Mouse (Mus musculus) macrophage (primary cell): Measurements from ENCODE around the gene Acot1. TPM values are rescaled to one million over a fixed set of nuclear protein-coding genes. Genes with fewer than 3 reads are reported as not detected.
"Not testable (repeated sequence)": the region's sequence is repeated elsewhere in the genome, so short reads cannot be mapped to it uniquely, and the experiment has no call there.

Source experiments
- H3K27ac ChIP-seq: fragments of 350-480 bp; formaldehyde crosslinking; 2 replicates; pipeline ENCODE4 v1.9.0; 2021
- H3K36me3 ChIP-seq: fragments of 350-480 bp; formaldehyde crosslinking; 2 replicates; pipeline ENCODE4 v1.9.0; 2021; ENCODE audit errors: inconsistent target
- H3K4me3 ChIP-seq: fragments of 350-480 bp; formaldehyde crosslinking; 2 replicates; pipeline ENCODE4 v1.9.0; 2021; ENCODE audit errors: inconsistent target
- H3K79me2 ChIP-seq: fragments of 350-480 bp; formaldehyde crosslinking; 2 replicates; pipeline ENCODE4 v1.9.0; 2021; ENCODE audit errors: inconsistent target
- WGBS: methylation state at CpG from one replicate; pipeline ENCODE4 v1.1.7; 2026; ENCODE audit warnings: inconsistent platforms; ENCODE audit not compliant: missing documents; 5-methylcytosine and 5-hydroxymethylcytosine counted together
- polyA plus RNA-seq: library from polyadenylated mRNA; stranded (reverse); fragments of 250-400 nt; gene quantifications from 3 replicates; pipeline ENCODE4 v1.2.4, GENCODE M21; 2018; ENCODE audit warnings: inconsistent platforms

Acot1 gene
- polyA plus RNA-seq, 1 experiment from 2014 or later = 4.4 TPM

DNA sequence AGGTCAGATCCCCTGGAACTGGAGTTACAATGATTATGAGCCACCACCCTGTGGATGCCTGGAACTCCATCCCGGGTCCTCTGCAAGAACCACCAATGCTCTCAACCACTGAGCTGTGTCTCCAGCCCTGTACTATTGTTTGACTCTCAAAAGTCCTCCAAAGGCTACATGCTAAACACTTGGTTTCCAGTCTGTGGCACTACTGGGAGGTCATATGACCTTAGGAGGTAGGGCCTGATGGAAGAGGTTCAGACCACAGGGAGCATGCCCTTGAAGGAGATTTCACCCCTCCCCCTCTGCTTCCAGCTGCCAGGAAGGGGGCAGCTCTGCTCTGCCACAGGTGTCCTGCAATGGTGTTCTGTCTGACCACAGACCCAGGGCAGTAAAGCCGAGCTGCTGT lies 24.0 kb downstream of the Acot1 start:
- H3K36me3 ChIP-seq, H3K27ac ChIP-seq, H3K4me3 ChIP-seq, H3K79me2 ChIP-seq: not testable (repeated sequence)
- WGBS = 81% methylated on average over 2 of the region's 2 CpGs

- Histone ChIP-seq H3K4me3 (no peak overlapping the region), H3K36me3 (no peaks in the 10 kb centered on the region), H3K27ac (no peak overlapping the region), H3K79me2 (no peaks in the 10 kb centered on the region)
- whole genome bisulfite sequencing = 19% methylated on average over 4 of the region's 4 CpGs
Measured at GRCm38 (mm10) chr12:84034108-84034507, 24.8 kb downstream of the Acot1 start.

DNA sequence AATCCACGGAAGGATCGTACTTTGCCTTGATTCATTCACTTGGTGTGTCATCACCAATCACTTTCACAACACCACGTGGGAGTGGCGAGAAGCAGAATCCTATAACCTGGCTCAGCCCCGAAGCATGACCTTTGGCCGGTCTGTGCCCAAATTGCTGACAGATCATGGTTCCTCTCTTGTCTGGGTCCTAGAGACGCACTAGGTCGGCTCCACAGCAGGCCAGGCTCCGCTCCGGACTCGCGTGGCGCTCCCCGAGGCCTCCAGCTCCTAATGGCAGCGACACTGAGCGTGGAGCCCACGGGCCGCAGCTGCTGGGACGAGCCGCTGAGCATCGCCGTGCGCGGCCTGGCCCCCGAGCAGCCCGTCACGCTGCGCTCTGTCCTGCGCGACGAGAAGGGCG lies 29.0 kb downstream of the Acot1 start, which contains the start of gene Acot4:
Gene Acot4, plus strand, starts transcription at position 139 of the 400 bp plus-strand sequence.
- WGBS = 9% methylated on average over 21 of the region's 32 CpGs
- peak within 1 kb of the TSS; percentile 0; the same call in 1 of the 2 replicates for H3K4me3 ChIP-seq
- not testable (repeated sequence) for H3K79me2 ChIP-seq, H3K36me3 ChIP-seq, H3K27ac ChIP-seq

DNA sequence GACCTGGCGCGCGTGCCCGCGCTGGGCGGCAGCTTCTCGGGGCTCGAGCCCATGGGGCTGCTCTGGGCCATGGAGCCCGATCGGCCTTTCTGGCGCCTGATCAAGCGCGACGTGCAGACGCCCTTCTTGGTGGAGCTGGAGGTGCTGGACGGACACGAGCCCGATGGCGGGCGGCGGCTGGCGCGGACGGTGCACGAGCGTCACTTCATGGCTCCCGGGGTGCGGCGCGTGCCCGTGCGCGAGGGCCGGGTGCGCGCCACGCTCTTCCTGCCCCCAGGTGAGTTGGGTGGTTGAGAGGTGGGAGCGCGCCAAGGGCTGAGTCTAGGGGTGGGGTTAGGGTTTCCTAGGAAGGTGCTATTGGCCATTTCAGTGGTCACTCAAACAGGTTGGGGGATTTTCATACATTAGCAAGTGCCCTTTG lies 29.4 kb downstream of the Acot1 start, which contains the start of gene Gm49366:
Gene Gm49366, plus strand, starts transcription at position 245 of the 421 bp plus-strand sequence.
- not testable (repeated sequence) for H3K36me3 ChIP-seq, H3K79me2 ChIP-seq, H3K27ac ChIP-seq
- H3K4me3 ChIP-seq = peak within 1 kb of the TSS; percentile 0; the same call in 1 of the 2 replicates
- WGBS = 21% methylated on average over 25 of the region's 39 CpGs

- Histone ChIP-seq H3K36me3 (no peaks in the 10 kb centered on the region), H3K4me3 (no peak overlapping the region), H3K79me2 (no peaks in the 10 kb centered on the region), H3K27ac (no peak overlapping the region)
- 94% methylated on average over 5 of the region's 5 CpGs for WGBS
Measured at GRCm38 (mm10) chr12:84042248-84042647, 33.0 kb downstream of the Acot1 start.

- 89% methylated on average over 2 of the region's 2 CpGs for WGBS
- no peak overlapping the region for H3K27ac ChIP-seq
- no peaks in the 10 kb centered on the region for H3K79me2 ChIP-seq
- no peaks in the 10 kb centered on the region for H3K36me3 ChIP-seq
- H3K4me3 ChIP-seq = no peak overlapping the region
Measured at GRCm38 (mm10) chr12:84044045-84044444, 34.8 kb downstream of the Acot1 start.

DNA sequence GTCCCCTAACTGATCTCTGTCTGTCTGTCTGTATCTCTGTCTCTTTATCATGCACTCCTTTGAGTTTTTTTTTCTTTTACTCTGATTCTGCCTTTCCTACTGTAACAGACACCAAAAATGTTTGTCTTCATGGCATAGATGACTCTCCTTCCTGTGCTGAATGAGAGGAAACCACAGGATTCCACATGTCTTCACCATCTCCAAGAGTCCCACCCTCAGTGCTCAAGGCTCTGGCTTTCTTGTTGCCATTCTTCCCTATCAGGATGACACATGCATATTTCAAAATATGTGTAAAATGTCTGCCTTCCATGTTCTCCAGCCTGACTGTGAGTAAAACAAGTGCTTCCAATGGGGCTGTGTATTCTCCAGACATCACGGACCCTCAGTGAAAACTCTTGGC lies 37.6 kb downstream of the Acot1 start:
- H3K4me3 ChIP-seq = no peak overlapping the region
- no peaks in the 10 kb centered on the region for H3K79me2 ChIP-seq
- no peak overlapping the region for H3K27ac ChIP-seq
- no peaks in the 10 kb centered on the region for H3K36me3 ChIP-seq
- WGBS = 92% methylated on average over 1 of the region's 1 CpGs

- H3K36me3 ChIP-seq, H3K4me3 ChIP-seq, H3K27ac ChIP-seq, H3K79me2 ChIP-seq: not testable (repeated sequence)
- 81% methylated on average over 5 of the region's 5 CpGs for WGBS
Measured at GRCm38 (mm10) chr12:84050744-84051143, 41.5 kb downstream of the Acot1 start.

- no peaks in the 10 kb centered on the region for H3K36me3 ChIP-seq
- no peak within 1 kb of the TSS for H3K4me3 ChIP-seq
Measured at GRCm38 (mm10) chr12:84051937-84052474, 42.7 kb downstream of the Acot1 start, which contains the start of gene Acot3. Gene Acot3, plus strand, starts transcription at chr12:84052144.

GRCm38 (mm10) chr12:84052609-84053008 lies 43.3 kb downstream of the Acot1 start:
- no peak overlapping the region for H3K4me3 ChIP-seq
- no peak overlapping the region for H3K27ac ChIP-seq
- 95% methylated on average over 6 of the region's 7 CpGs for WGBS
- no peaks in the 10 kb centered on the region for H3K79me2 ChIP-seq
- H3K36me3 ChIP-seq = no peaks in the 10 kb centered on the region

More at GRCm38 (mm10) chr12:84051937-84052474, 42.7 kb downstream of the Acot1 start, which contains the start of gene Acot3:
- WGBS = 52% methylated on average over 5 of the region's 5 CpGs
- Histone ChIP-seq H3K27ac (no peak within 1 kb of the TSS), H3K79me2 (no peaks in the 10 kb centered on the region)

GRCm38 (mm10) chr12:84053173-84053572 lies 43.9 kb downstream of the Acot1 start:
- 36% methylated on average over 11 of the region's 16 CpGs for WGBS
- no peaks in the 10 kb centered on the region for H3K79me2 ChIP-seq
- H3K27ac ChIP-seq = no peak overlapping the region
- no peak overlapping the region for H3K4me3 ChIP-seq
- H3K36me3 ChIP-seq = no peaks in the 10 kb centered on the region

- no peaks in the 10 kb centered on the region for H3K36me3 ChIP-seq
- H3K27ac ChIP-seq = no peak overlapping the region
- WGBS = 8% methylated on average over 27 of the region's 46 CpGs
- no peak overlapping the region for H3K4me3 ChIP-seq
- no peaks in the 10 kb centered on the region for H3K79me2 ChIP-seq
Measured at GRCm38 (mm10) chr12:84053679-84054391, 44.5 kb downstream of the Acot1 start.

GRCm38 (mm10) chr12:84060946-84061345 lies 51.7 kb downstream of the Acot1 start:
- 0% methylated on average over 2 of the region's 2 CpGs for WGBS
- Histone ChIP-seq H3K27ac (no peak overlapping the region), H3K36me3 (no peaks in the 10 kb centered on the region), H3K4me3 (no peak overlapping the region), H3K79me2 (no peaks in the 10 kb centered on the region)

DNA sequence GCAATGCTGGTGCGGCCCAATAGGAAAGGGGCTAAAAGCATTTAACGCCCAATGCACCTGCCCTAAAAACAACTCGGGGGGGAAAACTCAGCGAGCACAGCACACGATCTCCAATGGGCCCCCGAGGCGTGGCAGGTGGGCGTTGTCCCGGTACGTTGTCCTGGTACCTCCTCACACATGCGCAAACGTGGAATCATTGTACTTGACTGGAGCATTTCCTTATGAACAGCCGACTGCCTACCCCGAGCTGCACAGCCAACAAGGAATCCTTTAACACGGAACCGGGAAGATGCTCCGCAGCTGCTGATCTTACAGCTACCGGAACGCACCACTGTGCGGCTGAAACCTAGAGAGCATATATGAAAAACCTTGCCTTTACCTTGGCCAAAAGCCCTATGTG lies 53.0 kb downstream of the Acot1 start:
- no peak overlapping the region for H3K27ac ChIP-seq
- H3K79me2 ChIP-seq = no peaks in the 10 kb centered on the region
- H3K4me3 ChIP-seq = no peak overlapping the region
- WGBS = 94% methylated on average over 20 of the region's 20 CpGs
- H3K36me3 ChIP-seq = no peaks in the 10 kb centered on the region

- 71% methylated on average over 5 of the region's 5 CpGs for WGBS
- no peaks in the 10 kb centered on the region for H3K79me2 ChIP-seq
- H3K4me3 ChIP-seq = no peak overlapping the region
- no peaks in the 10 kb centered on the region for H3K36me3 ChIP-seq
- no peak overlapping the region for H3K27ac ChIP-seq
Measured at GRCm38 (mm10) chr12:84063228-84063627, 53.9 kb downstream of the Acot1 start.
